Mouse (Mus musculus) frontal cortex, postnatal 14 days (tissue): ENCODE results near the gene Vps11.
A peak's percentile ranks its signal among the peaks of the same experiment; 100 is the strongest.
"Not testable (repeated sequence)": the region's sequence is repeated elsewhere in the genome, so short reads cannot be mapped to it uniquely, and the experiment has no call there.

ENCODE experiments used
- DNase-seq, 2 experiments: peaks; one replicate each; pipeline ENCODE4 v3.0.0; 2022; ENCODE audit warnings: low spot score in 2 of 2

The Vps11 gene

GRCm38 (mm10) chr9:44314910-44315309, 46.6 kb downstream of the Vps11 start:
- DNase-seq, result no peak

- no peak for DNase-seq
Observed at GRCm38 (mm10) chr9:44314257-44314547, 47.3 kb downstream of the Vps11 start.

GRCm38 (mm10) chr9:44313476-44314256, 47.8 kb downstream of the Vps11 start:
- DNase-seq, result peak; percentile 72 to 73

GRCm38 (mm10) chr9:44311136-44312134, 50.0 kb downstream of the Vps11 start:
- no peak for DNase-seq

- no peak for DNase-seq
Observed at GRCm38 (mm10) chr9:44310750-44311135, 50.7 kb downstream of the Vps11 start.

GRCm38 (mm10) chr9:44309756-44310155, 51.7 kb downstream of the Vps11 start:
- DNase-seq, result no peak

GRCm38 (mm10) chr9:44307248-44307647, 54.2 kb downstream of the Vps11 start:
- no peak for DNase-seq

GRCm38 (mm10) chr9:44306532-44306931, 54.9 kb downstream of the Vps11 start:
- no peak for DNase-seq

GRCm38 (mm10) chr9:44305466-44306079, 55.9 kb downstream of the Vps11 start, which contains the start of gene Hinfp:
TSS of gene Hinfp (minus strand) at chr9:44305671.
- DNase-seq, result peak; percentile 96 to 98

GRCm38 (mm10) chr9:44300001-44300400, 61.5 kb downstream of the Vps11 start:
- not testable (repeated sequence) for DNase-seq
